Mouse (Mus musculus) hindbrain, embryonic 15.5 days (tissue): ENCODE measurements around the gene Itgb2. TPM values are rescaled to one million over a fixed set of nuclear protein-coding genes. Genes with fewer than 3 reads are reported as not detected.

Source experiments
- ATAC-seq: fragments of 200-750 bp; cut with Nextera tagmentation; 2 replicates; pipeline ENCODE4 v1.8.0; 2017; ENCODE audit warnings: low read depth, moderate number of reproducible peaks, moderate TSS enrichment; ENCODE audit not compliant: low FRiP score
- H3K27ac ChIP-seq: fragments of 300-500 bp; sonication (generic); replicated peaks from 2 replicates; pipeline ENCODE4 v1.5.1; 2015; ENCODE audit warnings: mild to moderate bottlenecking, inconsistent platforms
- H3K27me3 ChIP-seq: fragments of 300-500 bp; sonication (generic); 2 replicates; pipeline ENCODE4 v1.6.1; 2015; ENCODE audit warnings: control low read depth, inconsistent platforms
- H3K36me3 ChIP-seq: fragments of 300-500 bp; sonication (generic); 2 replicates; pipeline ENCODE4 v1.6.1; 2015; ENCODE audit warnings: control low read depth, inconsistent platforms
- H3K4me1 ChIP-seq: fragments of 300-500 bp; sonication (generic); replicated peaks from 2 replicates; pipeline ENCODE4 v1.6.1; 2015; ENCODE audit warnings: control low read depth, inconsistent platforms
- H3K4me2 ChIP-seq: fragments of 300-500 bp; sonication (generic); 2 replicates; pipeline ENCODE4 v1.6.1; 2015; ENCODE audit warnings: moderate library complexity, mild to moderate bottlenecking, inconsistent platforms
- H3K4me3 ChIP-seq: fragments of 300-500 bp; sonication (generic); 2 replicates; pipeline ENCODE4 v1.5.1; 2015; ENCODE audit warnings: mild to moderate bottlenecking, inconsistent platforms
- H3K9ac ChIP-seq: fragments of 300-500 bp; sonication (generic); 2 replicates; pipeline ENCODE4 v1.6.1; 2015; ENCODE audit warnings: inconsistent platforms
- H3K9me3 ChIP-seq: fragments of 300-500 bp; sonication (generic); 2 replicates; pipeline ENCODE4 v1.6.1; 2016; ENCODE audit warnings: control low read depth, inconsistent platforms
- WGBS: fragments of 180-500 bp; shearing (Covaris S2); methylation state at CpG from one replicate; pipeline ENCODE4 v1.1.7; 2015; 5-methylcytosine and 5-hydroxymethylcytosine counted together
- polyA plus RNA-seq: library from polyadenylated mRNA; unstranded; fragments of >200 nt; fragmentation: Nextera tagmentation; extraction: Ambion mirVana; gene quantifications from 2 replicates; pipeline ENCODE4 v1.2.1, GENCODE M21; 2015

Itgb2 gene
- polyA plus RNA-seq, 1 experiment from 2014 or later = 1.1 TPM

DNA sequence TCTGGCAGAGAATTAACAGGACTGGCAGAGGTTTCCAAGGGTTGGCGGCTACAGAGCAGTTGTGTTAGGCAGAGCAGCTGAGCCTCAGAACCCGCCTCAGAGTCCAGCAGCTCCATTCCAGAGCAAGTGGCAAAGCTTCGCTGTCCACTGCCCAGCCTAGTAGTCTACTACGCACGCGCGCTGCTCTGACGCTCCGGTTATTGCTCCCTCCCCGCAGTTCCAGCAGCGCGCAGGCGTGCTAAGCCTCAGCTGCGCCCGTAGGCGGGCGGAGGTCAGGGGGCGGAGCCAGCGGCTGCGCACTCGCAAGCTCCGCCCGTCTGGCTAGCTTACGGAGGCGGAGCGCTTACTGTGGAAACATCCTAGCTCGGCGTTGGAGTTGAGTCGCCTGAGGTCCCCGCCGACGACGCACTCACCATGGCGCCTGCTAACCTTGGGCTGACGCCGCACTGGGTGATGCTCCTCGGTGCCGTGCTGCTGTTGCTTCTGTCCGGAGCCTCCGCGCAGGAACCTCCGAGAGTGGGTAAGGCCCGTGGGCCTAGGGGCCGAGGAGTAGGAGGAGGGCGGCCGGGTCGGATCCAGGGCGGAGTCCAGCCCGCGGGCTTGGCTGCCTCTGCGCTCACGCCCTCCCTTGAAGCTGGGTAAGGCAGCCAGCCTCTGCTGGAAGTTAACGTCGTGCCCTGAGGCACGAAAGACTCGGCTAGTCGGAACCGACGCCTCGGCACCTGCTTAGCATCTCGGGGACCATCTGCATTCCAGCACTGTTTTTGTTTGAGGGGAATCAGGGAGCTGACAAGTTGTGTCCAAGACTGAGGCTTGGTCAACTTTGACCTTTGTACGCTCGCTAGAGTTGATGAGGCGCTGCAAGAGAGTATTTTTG is 51.6 kb downstream of the Itgb2 start, which contains the start of gene Pttg1ip:
Gene Pttg1ip, plus strand, starts transcription at position 313 of the 877 bp plus-strand sequence.
- Histone ChIP-seq H3K9ac (peak within 1 kb of the TSS; percentile 82), H3K36me3 (no peaks in the 10 kb centered on the region), H3K27me3 (no peaks in the 10 kb centered on the region), H3K4me2 (peak within 1 kb of the TSS; percentile 70), H3K9me3 (no peaks in the 10 kb centered on the region), H3K27ac (peak within 1 kb of the TSS; percentile 89), H3K4me1 (peaks cover 27% of the 10 kb centered on the region), H3K4me3 (peak within 1 kb of the TSS; percentile 77)
- under 1% methylated on average over 64 of the region's 64 CpGs for WGBS
- peak; percentile 98 for ATAC-seq

- WGBS = 7% methylated on average over 8 of the region's 8 CpGs
- Histone ChIP-seq H3K4me2 (peak overlapping the region; percentile 70), H3K27me3 (no peaks in the 10 kb centered on the region), H3K27ac (peak overlapping the region; percentile 87; the same call in 1 of the 2 replicates), H3K9me3 (no peaks in the 10 kb centered on the region), H3K4me1 (peaks cover 27% of the 10 kb centered on the region), H3K36me3 (no peaks in the 10 kb centered on the region), H3K4me3 (peak overlapping the region; percentile 77), H3K9ac (peak overlapping the region; percentile 82)
- no peak for ATAC-seq
Measured at GRCm38 (mm10) chr10:77582285-77582618, 52.2 kb downstream of the Itgb2 start.

DNA sequence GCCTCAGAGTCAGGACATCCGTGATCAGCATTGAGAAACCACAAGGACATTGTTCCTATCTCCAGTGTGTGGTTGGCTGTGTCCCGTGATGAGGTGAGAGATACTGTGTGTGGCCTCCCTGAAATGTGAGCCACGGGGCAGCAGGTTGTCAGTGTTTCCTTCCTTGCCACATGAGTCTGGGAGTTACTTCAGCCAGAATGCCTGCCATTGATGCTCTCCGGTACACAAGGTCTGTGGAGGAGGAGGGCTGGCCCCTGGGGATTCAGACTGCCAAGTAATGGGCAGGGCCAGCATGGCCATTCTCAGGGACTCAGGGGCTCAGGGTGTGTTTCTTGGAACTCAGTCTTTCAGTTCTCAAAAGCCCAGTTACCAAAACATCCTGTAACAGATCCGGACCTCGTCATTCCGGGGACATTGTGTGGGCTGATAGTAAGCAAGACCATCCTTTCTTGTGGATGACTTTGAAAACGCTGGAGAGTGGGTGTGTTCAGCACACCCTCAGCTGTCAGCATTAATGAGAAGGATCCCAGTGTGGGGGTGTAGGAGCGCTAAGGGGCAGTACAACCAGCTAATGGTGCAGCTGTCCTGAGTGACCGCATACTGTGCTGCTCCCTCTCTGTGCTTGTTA is 53.9 kb downstream of the Itgb2 start:
- Histone ChIP-seq H3K4me3 (no peak overlapping the region), H3K36me3 (0 out of 2 replicates have a peak, but pooled peaks cover 4% of the 10 kb centered on the region), H3K9ac (no peak overlapping the region), H3K9me3 (no peaks in the 10 kb centered on the region), H3K27me3 (no peaks in the 10 kb centered on the region), H3K4me2 (peak overlapping the region; percentile 4; the same call in 1 of the 2 replicates), H3K27ac (no peak overlapping the region), H3K4me1 (peaks cover 35% of the 10 kb centered on the region)
- ATAC-seq = no peak
- WGBS = 70% methylated on average over 10 of the region's 10 CpGs

DNA sequence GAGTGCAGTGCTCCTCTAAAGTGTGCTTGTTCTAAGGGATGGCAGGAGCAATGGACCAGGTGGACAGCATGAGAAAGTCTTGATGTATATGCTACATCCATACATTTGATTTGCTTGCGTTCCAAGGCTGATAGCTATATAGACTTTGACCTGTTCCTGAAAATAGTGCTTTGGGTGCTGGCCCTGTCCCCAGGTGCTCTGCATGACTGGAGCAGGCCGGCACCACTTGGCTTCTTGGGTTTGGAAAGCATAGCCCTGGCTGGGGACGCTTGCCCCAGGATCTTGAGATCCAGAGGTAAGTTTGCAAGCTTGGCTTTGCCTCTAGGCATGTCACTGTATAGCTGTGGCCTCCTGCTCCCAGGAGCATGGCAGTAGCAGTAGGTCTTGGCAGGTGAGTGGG is 56.6 kb downstream of the Itgb2 start:
- H3K4me1 ChIP-seq = peaks cover 38% of the 10 kb centered on the region
- no peaks in the 10 kb centered on the region for H3K27me3 ChIP-seq
- H3K4me3 ChIP-seq = no peak overlapping the region
- H3K36me3 ChIP-seq = peaks cover 16% of the 10 kb centered on the region; the same call in 1 of the 2 replicates
- H3K9ac ChIP-seq = no peak overlapping the region
- 94% methylated on average over 3 of the region's 3 CpGs for WGBS
- no peak overlapping the region for H3K4me2 ChIP-seq
- no peak for ATAC-seq
- H3K9me3 ChIP-seq = no peaks in the 10 kb centered on the region
- no peak overlapping the region for H3K27ac ChIP-seq

- Histone ChIP-seq H3K9ac (no peak overlapping the region), H3K4me2 (no peak overlapping the region)
- no peak for ATAC-seq
Measured at GRCm38 (mm10) chr10:77587091-77587775, 57.2 kb downstream of the Itgb2 start.

DNA sequence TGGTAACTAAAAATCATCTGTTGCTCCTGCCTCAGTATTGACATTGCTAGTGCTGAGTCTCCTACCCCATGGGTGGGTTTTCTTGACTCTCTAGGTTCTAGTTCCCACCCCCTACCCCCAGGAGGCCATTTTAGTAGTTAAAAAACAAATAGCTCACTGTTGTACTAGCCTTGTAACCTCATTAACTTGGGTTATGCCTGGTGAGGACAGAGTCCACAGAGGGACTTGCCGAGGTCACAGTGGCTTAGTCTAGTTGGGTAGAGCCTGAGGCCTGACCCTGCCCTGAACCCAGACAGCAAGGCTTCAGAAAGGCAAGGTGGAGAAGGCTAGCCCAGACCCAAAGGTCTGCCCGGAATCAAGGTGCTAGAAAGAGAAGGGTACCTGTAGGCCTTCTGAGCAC is 58.0 kb downstream of the Itgb2 start:
- H3K9ac ChIP-seq = no peak overlapping the region
- no peak overlapping the region for H3K4me3 ChIP-seq
- no peak overlapping the region for H3K4me2 ChIP-seq
- peaks cover 22% of the 10 kb centered on the region for H3K36me3 ChIP-seq
- 93% methylated on average over 2 of the region's 2 CpGs for WGBS
- H3K4me1 ChIP-seq = peaks cover 30% of the 10 kb centered on the region
- H3K9me3 ChIP-seq = no peaks in the 10 kb centered on the region
- H3K27me3 ChIP-seq = no peaks in the 10 kb centered on the region
- ATAC-seq = no peak
- H3K27ac ChIP-seq = no peak overlapping the region

More at GRCm38 (mm10) chr10:77587091-77587775, 57.2 kb downstream of the Itgb2 start:
- H3K27ac ChIP-seq = no peak overlapping the region
- peaks cover 17% of the 10 kb centered on the region; the same call in 1 of the 2 replicates for H3K36me3 ChIP-seq
- peaks cover 38% of the 10 kb centered on the region for H3K4me1 ChIP-seq
- WGBS = 90% methylated on average over 6 of the region's 6 CpGs
- H3K9me3 ChIP-seq = no peaks in the 10 kb centered on the region
- no peaks in the 10 kb centered on the region for H3K27me3 ChIP-seq
- no peak overlapping the region for H3K4me3 ChIP-seq

DNA sequence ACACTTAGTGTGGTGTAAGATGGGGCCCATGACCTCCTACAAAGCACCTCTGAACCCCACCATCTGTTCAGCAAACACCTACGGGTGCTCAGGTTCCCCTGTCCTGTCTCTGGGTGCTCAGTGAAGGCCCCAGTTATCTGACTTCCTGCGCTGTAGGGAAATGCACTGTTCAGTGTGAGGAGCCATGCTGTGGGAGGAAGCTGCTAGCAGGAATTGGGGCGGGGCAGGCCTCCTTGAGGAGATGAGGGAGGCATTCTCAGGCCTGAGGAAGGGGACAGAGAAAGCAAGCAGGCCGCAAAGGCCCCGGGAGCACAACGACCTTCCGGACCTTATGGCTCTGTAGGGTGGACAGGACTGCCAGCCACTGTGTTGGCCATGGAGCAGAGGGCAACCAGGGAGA is 59.1 kb downstream of the Itgb2 start:
- ATAC-seq = no peak
- H3K36me3 ChIP-seq = peaks cover 33% of the 10 kb centered on the region
- no peak overlapping the region for H3K4me2 ChIP-seq
- H3K27ac ChIP-seq = peak overlapping the region; percentile 22; the same call in 1 of the 2 replicates
- no peaks in the 10 kb centered on the region for H3K9me3 ChIP-seq
- H3K27me3 ChIP-seq = no peaks in the 10 kb centered on the region
- H3K4me1 ChIP-seq = peaks cover 19% of the 10 kb centered on the region
- no peak overlapping the region for H3K4me3 ChIP-seq
- H3K9ac ChIP-seq = no peak overlapping the region
- 77% methylated on average over 7 of the region's 7 CpGs for WGBS

DNA sequence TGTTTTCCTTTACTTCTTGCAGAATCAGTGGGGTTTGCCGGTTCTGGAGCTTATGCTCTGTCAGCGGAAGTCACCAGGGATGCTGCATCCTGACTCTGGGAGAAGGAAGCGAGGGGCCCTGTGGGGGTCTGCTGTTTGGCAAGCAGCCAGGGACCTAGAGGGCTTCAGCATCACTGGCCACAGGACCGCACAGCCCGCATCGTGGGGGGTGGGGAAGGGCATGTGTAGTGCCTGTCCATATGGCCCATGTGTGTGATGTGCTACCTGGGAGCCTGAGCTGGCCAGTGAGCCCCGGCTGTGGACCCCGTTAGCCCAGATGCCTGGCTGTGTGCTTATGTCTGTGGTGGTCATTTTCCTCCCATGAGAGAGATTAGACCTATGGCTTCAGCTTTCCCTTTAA is 59.7 kb downstream of the Itgb2 start:
- H3K9ac ChIP-seq = no peak overlapping the region
- H3K9me3 ChIP-seq = no peaks in the 10 kb centered on the region
- no peak overlapping the region for H3K4me3 ChIP-seq
- peak; percentile 53; the same call in 1 of the 2 replicates for ATAC-seq
- H3K4me2 ChIP-seq = no peak overlapping the region
- H3K27me3 ChIP-seq = no peaks in the 10 kb centered on the region
- H3K4me1 ChIP-seq = peaks cover 18% of the 10 kb centered on the region; the same call in 1 of the 2 replicates
- WGBS = 68% methylated on average over 8 of the region's 8 CpGs
- H3K36me3 ChIP-seq = peaks cover 39% of the 10 kb centered on the region
- no peak overlapping the region for H3K27ac ChIP-seq

- 42% methylated on average over 6 of the region's 6 CpGs for WGBS
- ATAC-seq = 0 out of 2 replicates have a peak, but pooled peaks have one; percentile 18
- peaks cover 49% of the 10 kb centered on the region for H3K36me3 ChIP-seq
- H3K4me1 ChIP-seq = peaks cover 14% of the 10 kb centered on the region; the same call in 1 of the 2 replicates
- no peak overlapping the region for H3K9ac ChIP-seq
- no peaks in the 10 kb centered on the region for H3K9me3 ChIP-seq
- H3K4me2 ChIP-seq = no peak overlapping the region
- no peaks in the 10 kb centered on the region for H3K27me3 ChIP-seq
- no peak overlapping the region for H3K27ac ChIP-seq
- H3K4me3 ChIP-seq = no peak overlapping the region
Measured at GRCm38 (mm10) chr10:77590812-77591211, 60.8 kb downstream of the Itgb2 start.

DNA sequence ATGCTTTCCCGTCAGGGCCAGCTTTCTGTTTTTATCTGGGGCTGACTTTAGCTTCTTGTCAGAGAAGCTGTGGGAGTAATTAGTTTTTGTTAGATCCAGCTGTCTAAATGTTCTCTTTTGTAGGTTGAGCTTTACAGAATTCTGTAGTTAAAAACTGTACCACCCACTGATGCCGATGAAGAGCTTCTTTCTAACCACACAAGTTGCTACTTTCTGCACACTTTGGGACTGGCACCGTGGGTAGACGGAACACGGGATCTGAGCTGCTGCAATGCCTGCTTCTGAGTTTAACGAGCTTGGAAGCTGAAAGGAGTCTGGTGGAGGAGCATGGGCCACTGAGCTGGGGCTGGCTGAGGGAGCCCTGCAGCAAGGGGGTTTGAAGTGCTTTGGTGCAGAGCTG is 61.5 kb downstream of the Itgb2 start:
- WGBS = 82% methylated on average over 6 of the region's 6 CpGs
- no peak overlapping the region for H3K4me2 ChIP-seq
- no peak overlapping the region for H3K9ac ChIP-seq
- H3K4me3 ChIP-seq = no peak overlapping the region
- H3K9me3 ChIP-seq = no peaks in the 10 kb centered on the region
- peaks cover 12% of the 10 kb centered on the region; the same call in 1 of the 2 replicates for H3K4me1 ChIP-seq
- no peak for ATAC-seq
- H3K36me3 ChIP-seq = peaks cover 50% of the 10 kb centered on the region
- no peak overlapping the region for H3K27ac ChIP-seq
- H3K27me3 ChIP-seq = no peaks in the 10 kb centered on the region

DNA sequence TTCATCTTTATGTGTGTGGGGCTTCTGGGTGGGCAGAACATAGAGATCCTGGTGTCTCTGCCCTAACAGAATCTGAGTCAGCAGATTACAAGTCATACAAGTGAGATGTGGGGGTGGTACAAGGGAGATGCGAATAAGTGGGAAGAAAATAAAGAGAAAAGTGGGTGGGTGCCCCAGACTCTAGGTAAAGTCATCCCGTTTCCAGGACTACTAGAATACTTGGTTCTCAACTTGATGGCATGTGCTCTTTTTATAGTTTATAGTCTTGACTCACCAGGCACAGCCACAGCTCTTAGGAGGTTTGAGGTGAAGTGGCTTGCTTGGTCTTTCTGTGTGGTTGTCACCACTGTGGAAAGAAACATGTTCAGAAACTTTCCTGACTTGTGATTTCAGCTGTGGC is 66.0 kb downstream of the Itgb2 start:
- no peak for ATAC-seq
- WGBS = 100% methylated on average over 2 of the region's 2 CpGs
- H3K27me3 ChIP-seq = no peaks in the 10 kb centered on the region
- H3K9me3 ChIP-seq = no peaks in the 10 kb centered on the region
- H3K4me3 ChIP-seq = no peak overlapping the region
- H3K4me2 ChIP-seq = no peak overlapping the region
- H3K27ac ChIP-seq = no peak overlapping the region
- no peak overlapping the region for H3K9ac ChIP-seq
- peaks cover 63% of the 10 kb centered on the region for H3K36me3 ChIP-seq
- H3K4me1 ChIP-seq = 0 out of 2 replicates have a peak, but pooled peaks cover under 1% of the 10 kb centered on the region
